Mouse (Mus musculus): Measurements from ENCODE around the gene Aff1.

The Aff1 gene

DNA sequence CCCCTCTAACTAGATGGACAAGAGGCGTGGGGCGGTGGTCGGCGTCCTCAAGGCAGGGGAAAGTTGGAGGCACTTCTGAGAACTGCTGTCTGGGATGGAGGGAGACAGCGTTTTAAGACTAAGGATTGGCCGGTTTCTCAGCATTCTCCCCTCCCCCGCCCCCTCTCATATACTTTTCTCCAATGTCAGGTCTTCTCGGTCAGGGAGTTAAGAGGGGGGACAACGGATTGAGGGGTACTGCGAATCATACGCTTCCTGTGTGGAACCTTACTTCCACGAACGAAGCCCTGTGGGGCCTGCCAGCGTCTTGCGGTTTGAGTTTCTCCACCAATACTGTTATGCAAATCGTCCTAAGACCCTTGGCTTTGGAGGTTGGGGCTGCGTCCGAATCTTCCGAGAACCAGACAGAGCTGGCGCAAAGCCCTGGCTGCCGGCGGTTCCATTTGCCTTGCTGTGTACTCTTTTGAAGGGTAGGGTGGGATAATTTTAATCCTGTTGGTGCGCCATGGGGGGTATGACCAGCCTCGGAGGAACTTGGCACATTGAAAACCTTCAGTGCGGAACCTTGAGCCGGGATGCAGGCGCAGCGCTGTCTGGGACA lies 967 bp downstream of the Aff1 start:
- DNase-seq (ENCODE audit: low spot score), result peak; percentile 61

DNA sequence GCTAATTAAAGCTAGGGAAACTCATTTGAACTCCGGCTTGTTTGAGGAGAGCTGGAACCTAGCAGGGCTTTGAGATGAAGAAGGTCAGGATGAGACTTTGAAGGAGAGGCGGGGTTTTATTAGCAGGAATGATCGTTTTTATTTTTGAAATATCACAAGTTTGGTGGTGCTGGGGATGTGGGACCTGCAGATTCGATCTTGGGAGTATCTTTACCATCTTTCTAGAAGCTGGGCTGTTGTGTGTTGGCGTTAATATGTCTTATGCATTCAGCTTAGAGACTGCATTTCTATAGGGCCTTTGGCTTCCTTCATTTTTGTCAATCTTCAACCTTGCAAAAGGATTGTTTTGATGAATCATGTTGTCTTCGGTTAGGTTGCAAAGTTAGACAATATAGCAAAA lies 1.9 kb downstream of the Aff1 start:
- no peak for DNase-seq (ENCODE audit: low spot score)

DNA sequence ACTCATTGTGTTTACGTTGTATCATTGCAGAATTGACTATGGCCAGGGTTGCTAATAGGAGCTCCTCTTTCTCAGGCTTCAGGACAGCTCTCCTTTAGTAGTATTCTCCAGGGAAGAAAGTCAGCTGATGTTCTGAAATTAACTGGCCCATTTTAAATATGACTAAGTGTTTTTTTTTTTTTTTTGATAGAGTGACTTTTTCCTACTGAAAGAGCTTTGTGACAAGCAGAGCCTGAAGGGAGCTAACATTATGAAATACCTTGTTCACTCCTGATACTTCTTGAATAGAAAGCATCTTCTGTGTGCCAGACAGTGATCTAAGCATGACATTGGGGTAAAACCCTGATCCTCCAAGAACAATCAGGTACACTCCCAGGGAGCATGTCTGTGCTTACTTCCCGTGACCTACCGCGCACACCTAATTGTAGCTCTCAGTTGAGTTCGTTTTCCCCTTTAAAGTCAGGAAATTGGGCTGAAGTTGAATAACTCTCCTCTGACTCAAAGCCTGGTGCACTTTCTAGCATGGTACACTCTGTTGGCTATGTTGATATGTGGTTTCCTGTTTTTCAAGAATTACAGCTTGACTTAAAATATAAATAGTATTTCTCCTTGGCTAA lies 5.8 kb downstream of the Aff1 start:
- DNase-seq (ENCODE audit: low spot score), result no peak

DNA sequence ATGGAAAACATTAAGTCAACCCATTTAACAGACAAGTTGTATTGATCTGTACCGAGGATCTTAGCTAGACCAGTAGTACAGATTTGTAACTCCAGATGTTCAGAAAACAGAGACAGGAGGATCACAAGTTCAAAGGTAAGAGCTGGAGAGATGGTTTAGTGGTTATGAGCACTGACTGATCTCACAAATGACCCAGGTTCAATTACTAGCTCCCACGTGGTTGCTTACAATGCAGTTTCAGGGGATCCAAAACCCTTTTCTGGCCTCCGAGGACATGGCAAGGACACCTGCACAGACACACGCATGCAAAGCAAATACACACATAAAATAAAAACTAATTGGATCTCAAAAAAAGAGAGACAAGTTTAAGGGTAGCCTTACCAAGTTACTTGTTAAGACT lies 6.4 kb downstream of the Aff1 start:
- DNase-seq (ENCODE audit: low spot score), result no peak

DNA sequence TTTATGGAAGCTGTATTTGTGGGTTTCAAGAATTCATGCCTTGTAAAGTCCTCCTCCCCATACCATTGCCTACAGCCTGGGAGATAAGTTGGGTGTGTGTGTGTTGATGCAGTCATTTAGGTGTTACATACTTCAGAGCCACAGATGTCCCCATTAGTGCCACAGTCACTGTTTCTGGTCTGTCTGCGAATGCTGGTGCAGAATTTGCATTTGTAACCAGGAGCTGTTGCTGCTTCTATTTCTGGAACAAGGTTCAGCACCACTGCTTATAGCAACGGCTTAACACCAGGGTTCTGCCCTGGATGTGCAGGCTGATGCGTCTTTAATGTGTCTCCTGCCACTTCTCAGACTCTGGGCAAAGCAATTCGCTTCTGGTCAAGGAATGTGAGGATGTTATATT lies 7.4 kb downstream of the Aff1 start:
- DNase-seq (ENCODE audit: low spot score), result no peak

DNA sequence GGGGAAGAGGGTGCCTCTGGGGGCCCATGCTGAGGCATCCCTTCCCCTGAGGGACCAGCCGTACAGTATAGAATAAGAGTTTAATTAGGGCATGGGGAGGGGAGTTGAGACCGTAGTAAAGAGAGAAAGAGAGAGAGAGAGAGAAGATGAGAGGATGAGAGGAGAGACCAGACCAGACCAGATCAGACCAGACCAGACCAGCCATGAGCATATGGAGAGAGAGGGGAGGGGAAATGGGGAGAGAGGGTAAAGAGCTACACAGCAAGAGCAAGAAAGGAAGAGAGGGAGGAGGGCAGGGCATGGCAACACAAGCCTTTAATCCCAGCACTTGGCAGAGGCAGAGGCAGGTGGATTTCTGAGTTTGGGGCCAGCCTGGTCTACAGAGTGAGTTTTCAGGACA lies 8.5 kb downstream of the Aff1 start:
- no peak for DNase-seq (ENCODE audit: low spot score)

DNA sequence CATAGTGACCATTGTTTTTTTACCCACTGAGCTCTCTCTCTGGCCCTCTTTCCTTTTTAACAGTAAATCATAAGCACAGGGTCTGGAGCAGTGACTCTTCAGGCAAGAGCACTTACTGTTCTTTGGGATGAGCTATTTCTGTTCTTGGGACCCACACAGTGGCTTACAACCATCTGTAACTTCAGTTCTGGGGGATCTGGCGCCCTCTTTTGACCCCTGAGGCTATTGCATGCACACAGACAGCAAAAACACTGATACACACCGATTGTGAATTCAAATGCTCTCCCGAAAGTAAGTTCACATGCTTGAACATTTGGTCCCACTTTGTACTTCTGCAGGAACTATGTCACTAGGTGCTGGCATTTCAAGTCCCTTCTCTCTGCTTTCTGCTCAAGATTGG lies 9.3 kb downstream of the Aff1 start:
- no peak for DNase-seq (ENCODE audit: low spot score)

DNA sequence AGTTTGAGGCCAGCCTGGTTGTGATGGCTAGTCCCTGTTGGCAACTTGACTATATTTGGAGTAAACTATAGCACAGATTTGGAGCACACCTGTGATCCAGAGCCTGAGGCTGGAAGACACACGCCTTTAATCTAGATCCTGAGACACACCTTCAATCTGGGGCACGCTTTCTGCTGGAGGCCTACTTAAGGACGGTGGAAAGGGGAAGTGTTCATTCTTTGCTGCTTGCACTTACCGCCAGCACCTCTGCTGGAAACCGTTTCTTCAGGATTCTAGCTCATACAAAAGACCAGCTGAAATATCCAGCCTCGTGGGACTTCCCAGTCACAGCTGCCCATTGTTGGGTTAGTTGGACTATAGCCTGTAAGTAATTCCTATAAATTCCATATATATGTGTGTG lies 10.4 kb downstream of the Aff1 start:
- no peak for DNase-seq (ENCODE audit: low spot score)

DNA sequence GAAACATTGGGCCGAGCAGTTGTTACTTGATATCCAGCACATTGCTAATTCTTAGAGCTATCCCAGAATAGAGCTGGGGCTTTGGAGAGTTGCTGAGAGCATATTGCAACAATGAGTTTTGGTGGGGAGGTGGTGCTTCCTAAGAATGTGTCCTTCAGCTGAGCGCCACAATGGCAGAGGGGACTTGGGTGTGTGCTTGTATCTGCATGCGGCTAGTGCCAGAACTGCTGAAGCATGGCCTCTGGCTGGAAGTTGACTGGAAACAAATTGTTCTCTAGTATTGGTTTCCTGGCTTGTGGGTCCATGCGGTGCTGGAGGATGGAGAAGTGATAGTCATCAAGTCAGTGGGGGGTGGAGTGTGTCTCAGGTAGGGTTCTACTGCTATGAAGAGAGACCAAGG lies 13.2 kb downstream of the Aff1 start:
- no peak for DNase-seq (ENCODE audit: low spot score)

DNA sequence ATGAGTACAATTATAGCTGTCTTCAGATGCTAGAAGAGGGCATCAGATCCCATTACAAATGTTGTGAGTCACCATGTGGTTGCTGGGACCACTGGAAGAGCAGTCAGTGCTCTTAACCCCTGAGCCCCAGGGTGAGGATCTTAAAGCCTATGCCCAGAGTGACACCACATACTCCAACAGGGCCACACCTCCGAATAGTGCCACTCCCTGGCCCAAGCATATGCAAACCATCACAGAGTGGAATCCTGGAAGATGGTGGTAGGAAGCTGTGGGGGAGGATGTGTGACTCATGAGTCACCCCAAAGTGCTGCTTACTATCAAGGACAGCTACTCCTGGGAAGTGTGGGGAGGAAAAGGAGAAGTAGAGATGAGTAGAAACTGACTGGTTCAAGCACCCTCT lies 13.7 kb downstream of the Aff1 start:
- no peak for DNase-seq (ENCODE audit: low spot score)

DNA sequence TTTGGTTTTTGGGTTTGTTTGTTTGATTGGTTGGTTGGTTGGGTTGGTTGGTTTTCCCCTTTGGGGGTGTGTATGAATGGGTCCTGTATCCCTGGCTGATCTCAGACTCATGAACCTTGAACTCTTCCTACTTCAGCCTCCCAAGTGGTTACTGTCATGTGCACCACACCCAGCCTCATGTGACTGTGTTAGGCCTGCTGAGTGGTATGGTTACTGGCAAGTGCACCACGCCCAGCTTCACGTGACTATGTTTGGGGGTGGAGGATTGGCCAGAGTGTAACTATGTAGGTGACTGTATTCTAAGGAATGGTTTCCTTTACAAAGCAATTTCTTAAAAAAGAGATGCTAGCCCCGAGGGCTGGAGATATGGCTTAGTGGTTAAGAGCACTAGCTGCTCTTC lies 16.9 kb downstream of the Aff1 start:
- DNase-seq (ENCODE audit: low spot score), result no peak

DNA sequence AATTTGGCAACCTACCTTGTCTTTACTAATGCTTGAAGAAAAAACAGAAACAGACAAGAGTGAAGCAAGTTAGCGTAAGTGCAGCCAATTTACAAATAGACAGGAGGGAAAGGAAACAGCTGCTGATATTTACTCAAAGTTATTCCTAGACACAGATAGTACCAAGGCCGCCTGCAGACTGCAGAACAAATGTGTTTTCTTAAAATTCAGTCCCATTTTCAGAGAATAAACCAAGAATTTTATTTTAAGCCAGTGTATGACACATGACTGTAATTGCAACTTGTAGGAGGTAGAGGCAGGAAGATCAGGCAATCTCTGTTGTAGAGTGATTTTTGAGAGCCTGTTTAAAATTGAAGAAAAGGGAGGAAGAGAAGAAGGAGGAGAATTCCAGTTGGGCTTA lies 19.7 kb downstream of the Aff1 start:
- no peak for DNase-seq (ENCODE audit: low spot score)

DNA sequence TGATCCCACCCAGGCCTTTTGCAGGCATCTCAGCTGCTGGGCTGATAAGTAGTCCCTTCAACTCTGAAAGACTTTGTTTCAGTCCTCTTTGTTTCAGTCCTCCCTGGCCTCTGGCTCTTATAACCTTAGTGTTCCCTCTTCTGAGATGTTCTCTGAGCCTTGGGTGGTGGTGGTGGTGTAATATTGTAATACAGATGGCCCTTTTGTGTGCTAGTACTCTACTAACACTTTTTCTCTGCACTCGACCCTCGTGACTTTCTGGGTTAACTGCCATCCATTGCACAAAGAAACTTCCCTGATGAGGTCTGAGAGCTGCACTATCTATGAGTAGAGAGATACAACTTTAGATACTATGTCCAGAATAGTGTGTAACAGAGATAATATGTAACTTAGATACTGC lies 21.2 kb downstream of the Aff1 start:
- no peak for DNase-seq (ENCODE audit: low spot score)

DNA sequence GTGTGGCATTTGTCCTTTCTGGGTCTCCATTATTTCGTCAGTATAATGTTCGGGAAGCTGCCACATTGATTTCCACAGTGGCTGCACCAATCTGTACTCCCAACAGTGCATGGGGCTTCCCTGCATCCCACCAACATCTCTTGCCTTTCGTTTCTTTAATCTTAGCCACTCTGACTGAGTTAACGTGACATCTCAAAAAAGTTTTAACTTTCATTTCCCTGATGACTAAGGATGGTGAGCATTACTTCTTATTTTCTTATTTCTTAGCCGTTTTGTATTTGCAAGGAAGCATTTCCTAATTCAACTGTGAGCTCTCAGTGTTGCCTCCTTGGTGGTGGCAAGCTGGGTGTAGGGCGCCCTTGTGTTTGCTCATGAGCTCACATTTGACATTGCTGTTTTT lies 22.8 kb downstream of the Aff1 start:
- no peak for DNase-seq (ENCODE audit: low spot score)

DNA sequence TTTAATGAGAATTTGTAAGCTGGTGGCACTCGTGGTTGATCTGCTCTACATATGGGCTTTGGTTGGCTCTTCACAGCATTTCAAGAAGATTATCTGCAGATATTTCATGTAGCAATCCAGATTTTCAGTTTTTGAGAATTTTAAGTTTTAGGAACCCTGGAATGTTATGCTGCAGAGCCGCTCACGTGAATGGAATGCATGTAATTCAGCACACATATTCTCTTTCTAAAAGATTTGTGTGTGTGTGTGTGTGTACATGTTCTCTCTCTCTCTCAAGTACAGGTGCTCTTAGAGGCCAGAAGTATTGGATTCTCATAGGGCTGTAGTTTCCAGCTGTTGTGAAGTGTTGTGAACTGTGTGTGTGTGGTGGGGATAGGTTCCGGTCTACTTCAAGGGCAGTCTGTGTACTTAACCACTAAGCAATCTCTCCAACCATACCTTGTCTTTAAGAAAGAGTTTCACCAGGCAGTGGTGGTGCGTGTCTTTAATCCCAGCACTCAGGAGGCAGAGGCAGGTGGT lies 24.7 kb downstream of the Aff1 start:
- no peak for DNase-seq (ENCODE audit: low spot score)

DNA sequence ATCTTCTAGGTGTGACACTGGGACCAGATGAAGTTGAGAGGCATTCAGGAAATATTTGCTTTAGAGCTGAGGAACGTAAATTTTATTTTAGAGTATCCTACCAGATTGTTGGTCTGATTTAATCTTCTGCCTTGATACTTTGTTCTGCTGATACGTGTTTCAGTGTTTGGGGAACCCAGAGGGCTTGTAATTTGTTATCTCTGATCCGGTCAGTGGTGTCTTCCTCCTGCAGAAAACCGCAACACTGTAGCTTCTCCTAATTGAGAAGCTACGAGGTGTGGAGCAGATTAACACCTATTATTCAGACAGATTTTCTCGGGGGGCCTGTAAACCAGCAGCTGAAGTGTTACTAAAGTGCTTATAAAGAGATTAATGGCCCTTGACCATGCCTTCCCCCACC lies 27.0 kb downstream of the Aff1 start:
- DNase-seq (ENCODE audit: low spot score), result no peak

DNA sequence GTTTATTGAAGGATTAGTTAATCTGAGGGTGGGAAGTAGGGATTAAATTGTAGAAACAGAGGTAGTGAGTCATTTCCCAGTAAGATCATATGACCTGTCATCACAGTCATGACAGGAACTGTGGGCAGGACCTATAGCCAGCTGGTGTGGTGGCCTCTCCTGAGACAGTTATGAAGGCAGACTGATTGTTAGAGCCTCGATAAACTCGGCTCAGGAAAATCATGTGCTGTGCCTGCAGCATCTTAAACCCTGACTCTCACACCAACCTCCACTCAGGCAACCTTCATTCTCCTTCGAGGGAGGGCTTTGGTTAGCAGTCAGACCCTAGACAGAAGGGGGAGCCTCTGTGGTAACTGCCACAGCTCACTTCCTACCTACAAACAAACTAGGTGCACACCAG lies 27.7 kb downstream of the Aff1 start:
- DNase-seq (ENCODE audit: low spot score), result no peak

DNA sequence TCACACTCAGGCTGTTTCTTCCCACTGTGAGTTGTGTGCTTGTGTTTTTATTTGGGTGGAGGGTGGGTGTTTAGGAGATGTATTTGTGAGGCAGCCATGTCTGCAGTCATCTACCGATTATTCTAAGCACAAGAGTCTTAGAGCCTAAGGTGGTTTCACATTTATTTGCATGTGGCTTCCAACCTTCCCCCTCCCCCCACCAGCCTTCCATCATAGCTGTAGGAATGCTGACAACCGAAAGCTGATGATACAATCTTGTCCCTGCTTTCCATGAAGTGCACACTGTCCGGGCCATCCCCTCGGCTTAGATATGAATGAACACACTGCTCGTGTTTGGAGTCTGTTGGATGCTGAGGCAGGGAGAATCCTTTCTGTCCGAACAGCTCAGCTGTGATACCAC lies 28.8 kb downstream of the Aff1 start:
- no peak for DNase-seq (ENCODE audit: low spot score)

DNA sequence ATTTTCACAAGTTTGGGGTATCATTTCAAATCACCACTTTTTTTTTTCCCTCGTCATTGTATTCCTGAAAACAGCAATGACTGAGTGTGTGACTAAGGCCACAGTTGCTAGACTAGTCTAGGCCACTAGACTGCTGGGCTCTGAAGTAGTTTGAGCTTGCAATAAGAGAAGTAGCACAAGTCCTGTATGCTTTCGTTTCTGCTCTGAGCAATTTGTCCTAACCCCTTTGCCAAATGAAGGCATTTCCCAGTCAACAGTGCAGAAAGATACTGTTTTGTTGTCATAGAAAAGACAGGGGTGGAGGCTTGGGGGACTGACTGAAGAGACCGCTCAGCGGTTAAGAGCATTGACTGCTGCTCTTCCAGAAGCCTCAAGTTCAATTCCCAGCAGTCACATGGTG lies 29.3 kb downstream of the Aff1 start:
- no peak for DNase-seq (ENCODE audit: low spot score)

DNA sequence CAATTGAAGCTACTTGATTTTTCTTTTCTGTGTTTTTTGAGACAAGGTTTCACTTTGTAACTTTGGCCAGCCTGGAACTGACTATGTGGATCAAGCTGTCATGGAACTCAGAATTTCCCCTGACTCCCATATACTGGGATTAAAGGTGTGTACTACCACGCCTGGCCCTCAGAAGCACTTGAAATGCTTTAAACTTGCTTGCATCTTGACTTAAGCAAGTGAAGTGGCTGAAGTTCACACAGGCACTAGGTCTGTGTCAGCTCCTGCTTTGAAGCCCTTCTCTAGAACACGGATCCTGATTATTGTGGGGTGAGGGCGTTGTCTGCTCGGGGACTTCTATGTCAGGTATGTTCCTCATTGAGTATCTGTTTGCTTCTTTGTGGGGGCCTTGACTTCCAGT lies 30.5 kb downstream of the Aff1 start:
- no peak for DNase-seq (ENCODE audit: low spot score)

DNA sequence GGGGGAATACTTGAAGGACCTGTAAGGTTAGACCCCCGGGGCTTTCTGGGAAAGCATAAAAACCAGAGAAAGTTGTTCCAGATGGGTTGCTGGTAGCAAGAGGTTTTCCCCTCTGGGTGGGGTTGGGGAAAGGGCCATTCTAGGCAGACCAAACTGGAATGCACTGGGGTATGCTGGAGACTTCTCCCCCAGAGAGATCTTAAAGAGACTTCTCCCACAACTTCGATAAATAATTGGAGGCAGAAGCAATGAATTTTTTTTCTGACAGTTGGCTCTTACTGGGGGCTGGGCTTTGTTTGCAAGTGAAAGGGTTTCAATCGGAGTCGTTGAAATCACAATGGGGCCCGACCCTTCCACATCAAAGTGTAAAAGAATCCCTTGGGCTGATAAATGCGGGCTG lies 32.2 kb downstream of the Aff1 start:
- DNase-seq (ENCODE audit: low spot score), result peak; percentile 53

DNA sequence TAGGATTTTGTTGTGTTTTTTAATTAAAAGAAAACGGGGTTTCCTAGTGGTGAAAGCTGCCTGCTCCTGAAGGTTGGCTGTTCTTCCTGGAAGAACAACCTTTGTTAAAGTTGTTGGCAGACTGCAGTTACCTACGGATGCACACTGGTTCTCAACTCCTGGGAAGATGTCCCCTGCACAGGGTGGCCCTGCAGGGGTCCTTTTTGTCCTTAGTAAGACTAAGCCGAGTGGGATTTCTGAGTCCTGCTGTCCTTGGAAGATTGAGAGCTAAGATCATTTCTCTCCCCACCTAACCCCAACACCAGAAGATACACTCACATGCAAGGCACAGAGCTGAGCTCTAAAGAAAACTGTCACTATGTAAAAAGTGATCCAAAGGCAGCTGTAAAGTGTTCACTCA lies 32.6 kb downstream of the Aff1 start:
- no peak for DNase-seq (ENCODE audit: low spot score)

DNA sequence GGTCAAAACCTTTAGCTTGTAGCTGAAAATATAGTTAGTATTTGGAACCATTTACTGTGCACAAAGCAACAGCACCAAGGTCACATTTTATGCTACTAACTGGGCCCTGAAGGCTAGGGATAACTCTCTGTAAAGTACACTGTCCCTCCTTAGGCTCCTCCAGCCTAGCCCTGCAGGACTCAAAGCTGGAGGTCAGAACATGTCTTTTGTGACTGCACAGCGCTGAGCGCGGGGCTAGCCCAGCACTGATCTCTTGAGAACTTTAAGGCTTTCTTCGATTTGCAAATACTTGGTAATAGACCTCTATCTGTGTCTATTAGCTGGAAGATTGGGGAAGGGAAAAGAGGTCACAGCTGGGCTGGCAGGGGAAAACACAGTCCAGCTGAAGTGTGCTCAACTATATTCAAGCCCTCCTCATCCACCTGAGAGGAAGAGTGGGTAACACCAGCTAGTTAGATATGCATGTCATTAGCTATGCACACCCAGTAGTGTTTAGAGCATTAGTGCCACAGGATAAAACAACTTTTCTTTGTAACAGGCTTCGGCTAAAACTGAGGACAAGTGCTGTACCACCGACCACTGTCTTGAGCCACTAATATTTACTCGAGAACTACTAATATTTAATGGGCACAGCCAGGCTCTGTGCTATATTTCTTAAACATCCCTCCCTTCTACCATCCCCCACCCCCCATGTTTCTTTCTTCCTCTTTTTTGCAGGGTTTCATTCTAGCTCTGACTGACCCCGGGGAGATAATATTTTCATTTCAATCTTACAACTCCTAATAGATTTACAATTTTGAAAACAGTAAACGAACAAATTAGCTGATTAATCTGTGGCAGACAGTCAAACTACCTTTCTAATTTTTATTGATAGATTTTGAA lies 33.3 kb downstream of the Aff1 start:
- DNase-seq (ENCODE audit: low spot score), result no peak

All from embryo, embryonic 10.5 days (tissue).